Mouse (Mus musculus): ENCODE measurements around the gene Tmem206. TPM values are rescaled to one million over a fixed set of nuclear protein-coding genes. Genes with fewer than 3 reads are reported as not detected.

Tmem206 gene
- polyA plus RNA-seq, 1 experiment: 10.1 TPM

GRCm38 (mm10) chr1:191323381-191323780 is 2.3 kb upstream of the Tmem206 start:
- H3K27me3 ChIP-seq (ENCODE audit: control insufficient read depth, insufficient read depth, low read length, poor library complexity, severe bottlenecking): no peaks in the 10 kb centered on the region
- no peak for TF ChIP-seq EP300 (IDR thresholded peaks at IDR 0.05; ENCODE audit: insufficient read depth, low read depth, low read length)
- no peak for TF ChIP-seq POLR2A (IDR thresholded peaks at IDR 0.05; ENCODE audit: insufficient read depth, low read length)
- no peak for TF ChIP-seq CTCF (IDR thresholded peaks at IDR 0.05; ENCODE audit: low read depth, low read length)
- H3K4me1 ChIP-seq (ENCODE audit: control insufficient read depth, insufficient read depth, low read length): no peaks in the 10 kb centered on the region
- no peaks in the 10 kb centered on the region for H3K9me3 ChIP-seq (replicated peaks; ENCODE audit: control insufficient read depth, insufficient read depth, low read length, poor library complexity, severe bottlenecking)
- H3K36me3 ChIP-seq (ENCODE audit: control insufficient read depth, insufficient read depth, low read length, poor library complexity, severe bottlenecking): no peaks in the 10 kb centered on the region
- no peak overlapping the region for H3K4me3 ChIP-seq (ENCODE audit: low read depth, low read length)
- H3K27ac ChIP-seq (ENCODE audit: insufficient read depth, low read length): no peak overlapping the region
- H3K9ac ChIP-seq (ENCODE audit: low read depth, poor library complexity, severe bottlenecking): no peak overlapping the region

DNA sequence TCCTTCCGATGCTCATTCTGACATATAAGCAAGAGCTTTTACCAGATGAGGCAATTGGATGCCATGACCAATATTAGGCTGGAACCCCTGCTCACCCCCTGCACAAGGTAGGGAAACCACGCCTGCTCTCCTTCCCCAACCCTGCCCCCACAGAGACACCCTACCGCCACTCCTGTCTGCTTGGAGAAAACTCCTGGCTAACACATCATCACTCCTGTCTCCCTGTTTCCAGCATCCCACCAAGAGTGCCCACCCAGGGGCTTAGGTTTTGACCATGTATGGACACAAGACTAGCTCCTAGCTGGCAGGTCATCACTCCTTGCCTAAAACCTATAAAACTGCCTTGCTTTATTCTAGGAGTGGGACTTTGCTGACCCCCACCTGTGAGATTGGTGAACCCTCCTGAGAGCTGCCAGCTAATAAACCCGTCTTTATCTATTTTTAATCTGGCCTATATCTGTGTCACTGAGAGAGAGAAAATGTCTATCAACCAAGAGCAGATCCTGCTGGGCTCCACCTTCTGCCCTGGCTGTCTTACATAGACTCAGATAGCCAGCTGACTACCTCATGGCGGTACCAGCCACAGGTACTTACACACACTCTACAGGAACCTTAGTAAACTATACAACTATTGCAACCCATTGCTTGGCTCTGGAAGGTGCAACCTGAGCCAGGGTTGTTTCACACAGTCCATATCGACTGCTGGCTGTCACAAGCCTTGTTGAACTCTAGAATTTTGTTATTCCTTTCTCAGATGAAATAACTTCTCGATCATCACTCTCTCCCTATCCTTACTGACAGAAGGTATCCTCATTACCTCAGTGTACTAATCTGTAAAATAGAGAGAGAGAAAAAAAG is 750 bp upstream of the Tmem206 start:
- TF ChIP-seq POLR2A (IDR thresholded peaks at IDR 0.05; ENCODE audit: insufficient read depth, low read length) (no peak), EP300 (IDR thresholded peaks at IDR 0.05; ENCODE audit: insufficient read depth, low read depth, low read length) (no peak), CTCF (IDR thresholded peaks at IDR 0.05; ENCODE audit: low read depth, low read length) (no peak)
- Histone ChIP-seq H3K27ac (ENCODE audit: insufficient read depth, low read length) (no peak overlapping the region), H3K9me3 (replicated peaks; ENCODE audit: control insufficient read depth, insufficient read depth, low read length, poor library complexity, severe bottlenecking) (no peaks in the 10 kb centered on the region), H3K4me1 (ENCODE audit: control insufficient read depth, insufficient read depth, low read length) (no peaks in the 10 kb centered on the region), H3K9ac (ENCODE audit: low read depth, poor library complexity, severe bottlenecking) (no peak overlapping the region), H3K36me3 (ENCODE audit: control insufficient read depth, insufficient read depth, low read length, poor library complexity, severe bottlenecking) (no peaks in the 10 kb centered on the region), H3K4me3 (ENCODE audit: low read depth, low read length) (no peak overlapping the region), H3K27me3 (ENCODE audit: control insufficient read depth, insufficient read depth, low read length, poor library complexity, severe bottlenecking) (no peaks in the 10 kb centered on the region)

GRCm38 (mm10) chr1:191326233-191326882 is 646 bp downstream of the Tmem206 start:
- peak overlapping the region; percentile 64 for H3K9ac ChIP-seq (ENCODE audit: low read depth, poor library complexity, severe bottlenecking)
- no peaks in the 10 kb centered on the region for H3K27me3 ChIP-seq (ENCODE audit: control insufficient read depth, insufficient read depth, low read length, poor library complexity, severe bottlenecking)
- peak overlapping the region; percentile 76 for H3K4me3 ChIP-seq (ENCODE audit: low read depth, low read length)
- H3K36me3 ChIP-seq (ENCODE audit: control insufficient read depth, insufficient read depth, low read length, poor library complexity, severe bottlenecking): no peaks in the 10 kb centered on the region
- H3K27ac ChIP-seq (ENCODE audit: insufficient read depth, low read length): no peak overlapping the region
- H3K9me3 ChIP-seq (replicated peaks; ENCODE audit: control insufficient read depth, insufficient read depth, low read length, poor library complexity, severe bottlenecking): no peaks in the 10 kb centered on the region
- TF ChIP-seq EP300 (IDR thresholded peaks at IDR 0.05; ENCODE audit: insufficient read depth, low read depth, low read length): no peak
- TF ChIP-seq CTCF (IDR thresholded peaks at IDR 0.05; ENCODE audit: low read depth, low read length): no peak
- TF ChIP-seq POLR2A (IDR thresholded peaks at IDR 0.05; ENCODE audit: insufficient read depth, low read length): no peak
- H3K4me1 ChIP-seq (ENCODE audit: control insufficient read depth, insufficient read depth, low read length): no peaks in the 10 kb centered on the region

- Histone ChIP-seq H3K27me3 (ENCODE audit: control insufficient read depth, insufficient read depth, low read length, poor library complexity, severe bottlenecking) (no peaks in the 10 kb centered on the region), H3K36me3 (ENCODE audit: control insufficient read depth, insufficient read depth, low read length, poor library complexity, severe bottlenecking) (no peaks in the 10 kb centered on the region), H3K9ac (ENCODE audit: low read depth, poor library complexity, severe bottlenecking) (no peak overlapping the region), H3K4me1 (ENCODE audit: control insufficient read depth, insufficient read depth, low read length) (no peaks in the 10 kb centered on the region), H3K9me3 (replicated peaks; ENCODE audit: control insufficient read depth, insufficient read depth, low read length, poor library complexity, severe bottlenecking) (no peaks in the 10 kb centered on the region), H3K27ac (ENCODE audit: insufficient read depth, low read length) (no peak overlapping the region), H3K4me3 (ENCODE audit: low read depth, low read length) (no peak overlapping the region)
- TF ChIP-seq EP300 (IDR thresholded peaks at IDR 0.05; ENCODE audit: insufficient read depth, low read depth, low read length) (no peak), POLR2A (IDR thresholded peaks at IDR 0.05; ENCODE audit: insufficient read depth, low read length) (no peak)
Measured at GRCm38 (mm10) chr1:191327258-191327657, 1.5 kb downstream of the Tmem206 start.

- Histone ChIP-seq H3K4me3 (ENCODE audit: low read depth, low read length) (no peak overlapping the region), H3K9me3 (replicated peaks; ENCODE audit: control insufficient read depth, insufficient read depth, low read length, poor library complexity, severe bottlenecking) (no peaks in the 10 kb centered on the region), H3K27ac (ENCODE audit: insufficient read depth, low read length) (no peak overlapping the region), H3K27me3 (ENCODE audit: control insufficient read depth, insufficient read depth, low read length, poor library complexity, severe bottlenecking) (no peaks in the 10 kb centered on the region), H3K9ac (ENCODE audit: low read depth, poor library complexity, severe bottlenecking) (no peak overlapping the region), H3K36me3 (ENCODE audit: control insufficient read depth, insufficient read depth, low read length, poor library complexity, severe bottlenecking) (no peaks in the 10 kb centered on the region), H3K4me1 (ENCODE audit: control insufficient read depth, insufficient read depth, low read length) (no peaks in the 10 kb centered on the region)
- TF ChIP-seq EP300 (IDR thresholded peaks at IDR 0.05; ENCODE audit: insufficient read depth, low read depth, low read length) (no peak), POLR2A (IDR thresholded peaks at IDR 0.05; ENCODE audit: insufficient read depth, low read length) (no peak), CTCF (IDR thresholded peaks at IDR 0.05; ENCODE audit: low read depth, low read length) (no peak)
Measured at GRCm38 (mm10) chr1:191328019-191328441, 2.3 kb downstream of the Tmem206 start.

DNA sequence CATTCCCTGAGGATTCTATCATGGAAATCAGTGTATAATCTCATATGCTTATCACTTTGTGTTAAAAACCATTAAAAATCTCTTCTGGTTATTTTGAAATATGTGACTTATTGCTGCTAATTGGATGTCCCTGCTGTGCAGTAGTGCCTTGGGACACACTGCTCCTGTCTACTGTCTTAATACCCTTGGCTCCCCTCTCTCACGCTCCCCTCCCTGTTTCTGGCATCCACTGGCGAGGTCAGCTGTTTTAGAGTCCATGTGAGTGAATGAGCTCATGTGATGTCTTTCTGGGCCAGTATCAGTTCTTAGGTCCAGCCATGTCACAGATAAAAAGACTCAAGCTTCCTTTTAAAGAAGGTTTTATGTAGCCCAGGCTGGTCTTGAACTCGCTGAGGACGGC is 4.6 kb downstream of the Tmem206 start:
- Histone ChIP-seq H3K9ac (ENCODE audit: low read depth, poor library complexity, severe bottlenecking) (no peak overlapping the region), H3K9me3 (replicated peaks; ENCODE audit: control insufficient read depth, insufficient read depth, low read length, poor library complexity, severe bottlenecking) (no peaks in the 10 kb centered on the region), H3K4me1 (ENCODE audit: control insufficient read depth, insufficient read depth, low read length) (no peaks in the 10 kb centered on the region), H3K4me3 (ENCODE audit: low read depth, low read length) (no peak overlapping the region), H3K27ac (ENCODE audit: insufficient read depth, low read length) (no peak overlapping the region), H3K27me3 (ENCODE audit: control insufficient read depth, insufficient read depth, low read length, poor library complexity, severe bottlenecking) (no peaks in the 10 kb centered on the region), H3K36me3 (ENCODE audit: control insufficient read depth, insufficient read depth, low read length, poor library complexity, severe bottlenecking) (no peaks in the 10 kb centered on the region)
- TF ChIP-seq EP300 (IDR thresholded peaks at IDR 0.05; ENCODE audit: insufficient read depth, low read depth, low read length) (no peak), POLR2A (IDR thresholded peaks at IDR 0.05; ENCODE audit: insufficient read depth, low read length) (no peak), CTCF (IDR thresholded peaks at IDR 0.05; ENCODE audit: low read depth, low read length) (no peak)

Measured in ES-Bruce4 (cell line).